Mouse (Mus musculus) bone marrow macrophage, adult 2 months (primary cell): ENCODE measurements at regions not wholly inside any gene's neighbourhood (a gene's known extent, or its start where the extent isn't known, plus 50 kb on each side); places are given as distances from the start of the nearest gene placed in this dataset.

Source experiments
- CTCF ChIP-seq: IDR thresholded peaks from 2 replicates; pipeline ENCODE4 v1.5.1; 2012; ENCODE audit warnings: low read depth, mild to moderate bottlenecking, low read length, moderate library complexity
- POLR2A ChIP-seq: IDR thresholded peaks from 2 replicates; pipeline ENCODE4 v1.6.1; 2012; ENCODE audit warnings: mild to moderate bottlenecking, low read depth, low read length, borderline replicate concordance

- no peak for TF ChIP-seq CTCF
- TF ChIP-seq POLR2A, result no peak
These were observed 93.3 kb upstream of the Cited2 start for GRCm38 (mm10) chr10:17629709-17630108.
